ENCODE assay signal across 8 mouse cellular contexts in genomic region chr7:127232622-127233367, GRCm38 (mm10). TPM values are rescaled to one million over a fixed set of nuclear protein-coding genes. Genes with fewer than 3 reads are reported as not detected.
DNase-seq lines count a peak whose midpoint lies in the region; ATAC-seq and TF ChIP-seq lines count a peak whose summit lies in the region.

Gene Zfp553, plus strand, starts transcription at chr7:127233061.
Gene Sept1, minus strand, starts transcription at chr7:127233130.

- H3K9ac ChIP-seq in hindbrain, postnatal 0 days (replicated peaks; ENCODE audit: low read length): peak within 1 kb of the TSS; percentile 96

- no peak for TF ChIP-seq CTCF in cortical plate, adult 2 months (IDR thresholded peaks at IDR 0.05; ENCODE audit: extremely low read depth, insufficient read depth, low read length)
- no peak for TF ChIP-seq CTCF in hindbrain, postnatal 0 days (IDR thresholded peaks at IDR 0.05; ENCODE audit: low read depth)

- TF ChIP-seq POLR2A in cortical plate, adult 2 months (IDR thresholded peaks at IDR 0.05; ENCODE audit: extremely low read depth, insufficient read depth, low read length): 0 out of 2 replicates have a peak, but pooled peaks have one; percentile 23

- H3K4me2 ChIP-seq in hindbrain, postnatal 0 days (ENCODE audit: low read depth, low read length): peak within 1 kb of the TSS; percentile 65

- H3K4me3 ChIP-seq in cortical plate, adult 2 months (ENCODE audit: insufficient read depth, low read length): peak within 1 kb of the TSS; percentile 96
- H3K4me3 ChIP-seq in hindbrain, postnatal 0 days (ENCODE audit: low read length): peak within 1 kb of the TSS; percentile 65
- peak within 1 kb of the TSS; percentile 100 for H3K4me3 ChIP-seq in megakaryocyte, embryonic 14.5 days (replicated peaks)

- H3K4me1 ChIP-seq in cortical plate, adult 2 months (ENCODE audit: control insufficient read depth, insufficient read depth, low read length): peaks cover 7% of the 10 kb centered on the region
- H3K4me1 ChIP-seq in hindbrain, postnatal 0 days (ENCODE audit: insufficient read depth, low read length): peaks cover 11% of the 10 kb centered on the region; the same call in 1 of the 2 replicates
- peaks cover 73% of the 10 kb centered on the region for H3K4me1 ChIP-seq in megakaryocyte, embryonic 14.5 days

- intact Hi-C loops in left cerebral cortex, postnatal 10 days (cut with DNase I): no loop called here

- DNase-seq in adipocyte (ENCODE audit: low spot score): peak; percentile 71
- peak; percentile 59 to 67 for DNase-seq in gastrocnemius, adult 8-10 months (ENCODE audit: low spot score in 2 of 2)
- peak; percentile 95 for DNase-seq in hindbrain, postnatal 0 days (ENCODE audit: low spot score)
- peak; percentile 67 to 90 for DNase-seq in left cerebral cortex, postnatal 10 days (ENCODE audit: extremely low spot score in 1 of 2, low spot score in 2 of 2)
- DNase-seq in right cerebral cortex, adult 2 months (ENCODE audit: low spot score in 2 of 2): peak; percentile 79 to 86
- DNase-seq in urinary bladder, postnatal 10 days (ENCODE audit: low spot score): peak; percentile 45

- no peaks in the 10 kb centered on the region for H3K9me3 ChIP-seq in hindbrain, postnatal 0 days (ENCODE audit: low read length)
- no peaks in the 10 kb centered on the region for H3K9me3 ChIP-seq in megakaryocyte, embryonic 14.5 days

- ATAC-seq in hindbrain, postnatal 0 days: peak; percentile 95

- WGBS in hindbrain, postnatal 0 days: under 1% methylated on average over 64 of the region's 64 CpGs

- no peaks in the 10 kb centered on the region for H3K27me3 ChIP-seq in hindbrain, postnatal 0 days (ENCODE audit: insufficient read depth, low read length)
- no peaks in the 10 kb centered on the region for H3K27me3 ChIP-seq in megakaryocyte, embryonic 14.5 days (replicated peaks)

- H3K27ac ChIP-seq in cortical plate, adult 2 months (ENCODE audit: insufficient read depth, low read length): peak within 1 kb of the TSS; percentile 85
- peak within 1 kb of the TSS; percentile 98 for H3K27ac ChIP-seq in hindbrain, postnatal 0 days

- H3K36me3 ChIP-seq in hindbrain, postnatal 0 days (ENCODE audit: insufficient read depth, low read length): peaks cover 29% of the 10 kb centered on the region
- H3K36me3 ChIP-seq in megakaryocyte, embryonic 14.5 days (replicated peaks; ENCODE audit: low read length): peaks cover 53% of the 10 kb centered on the region

RNA-seq across cellular contexts. Expression of gene Zfp553, which starts in this region (rescaled TPM):
- 13.5 and 15.5 TPM in 2 replicates for polyA plus RNA-seq in cortical plate, adult 2 months (2012; rRNA removed)
- 1 to 10 TPM; 4.2 to 5.5 (median 4.8) TPM for total RNA-seq in gastrocnemius, adult 8-10 months (2022)
- 41.0 and 43.3 TPM in 2 replicates for total RNA-seq in hindbrain, postnatal 0 days (2014; rRNA removed)
- 31.7 and 33.9 TPM in 2 replicates for polyA plus RNA-seq in hindbrain, postnatal 0 days (2015; fragmentation: Nextera tagmentation; extraction: Ambion mirVana)
- total RNA-seq in left cerebral cortex, postnatal 10 days (2021): 10 to 100 TPM; 16.6 to 18.4 TPM
- polyA plus RNA-seq in megakaryocyte, embryonic 14.5 days (2012; ENCODE audit: insufficient read depth, low replicate concordance): 10.8 and 17.3 TPM in 2 replicates

RNA-seq across cellular contexts. Expression of gene Sept1, which starts in this region (rescaled TPM):
- polyA plus RNA-seq in cortical plate, adult 2 months (2012; rRNA removed): 9.2 and 10.4 TPM in 2 replicates
- 1 to 10 TPM; 1.0 to 2.8 (median 1.4) TPM for total RNA-seq in gastrocnemius, adult 8-10 months (2022)
- total RNA-seq in hindbrain, postnatal 0 days (2014; rRNA removed): 4.6 and 5.0 TPM in 2 replicates
- polyA plus RNA-seq in hindbrain, postnatal 0 days (2015; fragmentation: Nextera tagmentation; extraction: Ambion mirVana): 3.8 and 5.2 TPM in 2 replicates
- total RNA-seq in left cerebral cortex, postnatal 10 days (2021): 1 to 10 TPM; 6.0 to 6.1 TPM
- polyA plus RNA-seq in megakaryocyte, embryonic 14.5 days (2012; ENCODE audit: insufficient read depth, low replicate concordance): 369 and 529 TPM in 2 replicates

Comparison
In these comparisons a context has a peak if more than half of its experiments do, and no peak if none do; other contexts are left out.
1. Peak in every context shown above with its lines: DNase-seq, ATAC-seq, H3K4me3 ChIP-seq and H3K27ac ChIP-seq.
2. RNA of gene Sept1 (polyA plus RNA-seq): 369 to 529 TPM in megakaryocyte, embryonic 14.5 days; 9.2 to 10.4 TPM in cortical plate, adult 2 months and 3.8 to 5.2 TPM in hindbrain, postnatal 0 days; every median in the first group is over 10 times any median in the second.
3. DNase-seq: peak in every context shown above with its lines; median percentile 95 in hindbrain, postnatal 0 days; 82 in right cerebral cortex, adult 2 months; 78 in left cerebral cortex, postnatal 10 days; 71 in adipocyte; 63 in gastrocnemius, adult 8-10 months; 45 in urinary bladder, postnatal 10 days.